Mouse (Mus musculus): ENCODE data around the gene Cdca8. TPM values are rescaled to one million over a fixed set of nuclear protein-coding genes. Genes with fewer than 3 reads are reported as not detected.

The Cdca8 gene
- total RNA-seq, 4 experiments from 2014 or later, result 1.9 to 3.2 (median 2.2) TPM

DNA sequence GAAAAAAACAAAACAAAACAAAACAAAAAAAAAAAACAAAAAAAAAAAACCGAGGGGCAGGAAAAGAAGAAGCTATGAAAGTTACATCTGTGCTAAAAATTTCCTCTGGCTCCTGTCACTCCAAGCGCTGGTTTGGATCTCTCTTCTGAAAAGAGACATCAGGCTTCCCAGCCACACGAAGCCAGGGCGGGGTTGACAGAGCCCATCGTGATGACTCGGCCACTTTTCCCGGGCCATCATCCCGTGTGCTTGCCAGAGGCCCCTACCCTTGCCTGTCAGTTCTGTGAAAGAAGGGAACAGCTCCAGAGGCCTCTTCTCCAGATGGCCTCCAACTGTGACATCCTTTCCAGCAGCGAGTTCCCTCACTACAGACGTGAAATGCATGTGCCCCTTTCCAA, 11.9 kb upstream of the Cdca8 start:
- no peak for DNase-seq

- no peak for DNase-seq
Measured at GRCm38 (mm10) chr4:124950181-124951035, 11.3 kb upstream of the Cdca8 start.

- no peak for DNase-seq
Measured at GRCm38 (mm10) chr4:124949488-124949887, 10.4 kb upstream of the Cdca8 start.

DNA sequence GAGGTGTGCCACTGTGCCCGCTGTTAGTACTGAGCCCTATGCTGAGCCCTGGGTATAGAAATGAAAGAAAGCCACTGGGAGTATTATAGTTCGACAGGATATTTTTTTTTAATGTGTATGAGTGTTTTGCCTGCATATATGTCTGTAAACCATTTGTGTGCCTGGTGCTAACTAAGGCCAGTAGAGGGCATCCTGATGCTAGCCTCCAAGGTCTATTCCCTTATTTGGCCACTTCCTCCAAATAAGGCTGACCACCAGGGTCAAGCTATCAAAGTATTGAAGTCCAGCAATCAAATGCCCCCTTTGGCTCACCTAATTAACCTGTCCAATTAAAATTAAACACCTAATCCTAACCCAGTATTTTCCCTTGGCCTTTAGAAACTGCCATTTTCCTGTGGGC, 5.8 kb upstream of the Cdca8 start:
- no peak for DNase-seq

DNA sequence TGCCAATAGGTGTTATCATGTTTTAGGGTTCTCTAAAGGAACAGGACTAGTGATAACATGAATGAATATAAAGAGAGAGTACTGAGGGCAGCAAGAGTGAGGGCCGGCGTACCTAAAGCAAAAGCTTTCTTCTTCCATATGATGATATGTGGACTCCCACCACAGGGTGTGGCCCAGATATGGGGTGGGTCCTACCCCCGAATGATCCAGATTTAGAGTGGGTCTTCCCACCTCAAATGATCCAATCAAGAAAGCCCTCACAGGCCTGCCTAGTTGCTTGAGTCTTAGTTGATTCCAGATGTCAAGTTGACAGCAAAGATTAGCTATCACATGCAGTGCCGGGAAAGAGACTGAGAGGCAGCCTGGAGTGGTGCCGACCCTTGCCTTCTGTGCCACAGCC, 4.7 kb upstream of the Cdca8 start:
- no peak for DNase-seq

GRCm38 (mm10) chr4:124943022-124943421, 3.9 kb upstream of the Cdca8 start:
- DNase-seq, result peak; percentile 25

DNA sequence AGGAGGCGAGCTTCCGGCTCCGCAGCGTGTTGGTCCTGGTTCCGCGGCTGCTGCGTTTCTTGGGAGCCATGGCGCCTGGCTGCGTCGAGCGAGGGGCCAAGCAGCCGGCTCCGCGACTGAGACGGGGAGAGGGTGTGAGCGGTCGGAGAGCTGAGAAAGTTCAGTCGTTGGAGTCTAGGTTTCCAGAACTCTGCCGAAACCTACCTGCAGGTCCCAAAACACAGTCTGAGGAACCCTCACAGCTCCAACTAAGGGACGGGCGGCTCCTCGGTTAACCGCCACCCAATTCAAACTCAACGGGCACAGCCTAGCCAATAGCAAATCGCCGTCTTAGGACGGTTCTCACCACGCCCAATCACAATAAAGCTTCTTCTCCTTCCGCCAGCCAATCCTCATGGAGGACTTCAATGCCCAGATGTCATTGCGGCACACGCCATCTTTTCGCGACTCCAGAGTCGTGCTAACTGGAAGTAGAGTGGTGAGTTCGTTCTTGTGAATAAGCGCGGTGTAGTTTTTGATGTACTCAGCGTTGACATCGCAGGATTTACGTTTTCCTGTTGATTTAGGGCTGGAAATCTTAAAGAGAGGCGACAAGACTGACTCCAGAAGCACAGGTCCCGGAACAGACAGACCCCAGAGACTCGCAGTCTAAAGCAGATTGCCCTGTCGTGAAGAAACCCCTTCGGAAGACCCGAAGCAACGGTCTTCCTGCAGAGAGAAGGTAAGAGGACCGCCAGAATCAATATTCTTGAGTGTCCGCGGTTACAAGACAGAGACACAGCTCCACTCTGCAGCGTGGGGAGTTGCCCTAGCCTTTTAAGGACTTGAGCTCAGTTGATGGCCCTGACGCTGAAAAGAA, 2.3 kb downstream of the Cdca8 start, which contains the start of gene 9930104L06Rik:
9930104L06Rik (plus strand) TSS at position 436 of the 859 bp plus-strand sequence.
- peak; percentile 95 for DNase-seq

DNA sequence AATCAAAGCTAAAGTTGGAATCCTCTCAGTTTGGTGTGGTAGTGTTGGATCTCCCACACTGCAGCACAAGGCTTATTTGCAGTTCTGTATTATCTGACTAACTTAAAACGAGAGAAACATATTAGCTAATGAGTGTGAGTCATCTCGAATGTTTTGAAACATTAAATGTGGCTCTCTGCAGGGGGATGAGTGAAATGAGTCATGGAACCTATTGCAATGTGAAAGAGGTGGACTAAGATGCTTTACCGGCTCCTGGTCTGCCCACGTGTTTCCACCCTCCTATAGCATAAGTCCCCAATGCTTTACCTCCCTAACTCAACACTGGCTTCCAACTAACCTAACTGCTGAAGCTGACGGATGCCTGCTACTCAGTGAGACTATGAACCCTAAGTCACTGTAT, 11.0 kb downstream of the Cdca8 start:
- no peak for DNase-seq

- DNase-seq, result no peak
Measured at GRCm38 (mm10) chr4:124905971-124906822, 32.9 kb downstream of the Cdca8 start.

GRCm38 (mm10) chr4:124905417-124905816, 33.7 kb downstream of the Cdca8 start:
- DNase-seq, result no peak

GRCm38 (mm10) chr4:124899906-124900305, 39.2 kb downstream of the Cdca8 start:
- DNase-seq, result no peak

DNA sequence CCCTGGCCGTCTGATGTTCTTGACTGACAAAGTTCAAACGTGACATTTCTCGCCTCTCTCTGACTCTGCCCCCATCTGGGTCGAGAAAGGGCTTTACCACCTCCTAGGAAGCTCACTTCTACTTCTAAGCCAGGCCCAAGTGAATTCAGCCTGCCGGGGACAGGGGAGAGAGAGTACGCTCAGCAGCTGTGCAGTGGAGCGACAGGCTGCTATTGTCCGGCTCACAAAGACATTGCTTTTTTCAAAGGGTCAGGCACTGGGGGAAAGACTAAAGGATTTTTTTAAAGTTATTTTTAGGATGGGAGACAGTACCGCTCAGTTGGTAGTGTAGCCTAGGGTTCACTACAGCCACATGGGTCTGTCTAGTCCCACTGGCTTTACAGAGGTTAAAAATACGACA, 40.7 kb downstream of the Cdca8 start:
- no peak for DNase-seq

GRCm38 (mm10) chr4:124894508-124895428, 44.3 kb downstream of the Cdca8 start:
- DNase-seq, result no peak

DNA sequence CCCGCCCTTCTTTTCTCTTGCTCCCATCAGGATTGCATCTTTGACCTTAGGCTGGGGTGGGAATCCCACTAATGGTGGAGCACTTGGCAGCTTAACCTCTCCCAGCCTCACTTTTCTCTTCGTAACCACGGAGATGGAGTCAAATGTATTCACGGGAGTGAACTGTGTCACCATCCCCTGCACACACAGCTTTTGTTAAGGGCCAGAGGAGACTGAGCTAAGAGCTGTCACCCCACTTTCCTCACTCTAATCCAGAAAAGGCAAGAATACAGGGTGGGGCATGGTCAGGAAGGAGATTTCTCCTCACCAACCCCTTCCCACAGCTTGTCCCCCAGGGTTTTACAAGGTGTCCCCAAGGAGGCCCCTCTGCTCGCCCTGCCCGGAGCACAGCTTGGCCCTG, 45.3 kb downstream of the Cdca8 start:
- DNase-seq, result no peak

DNA sequence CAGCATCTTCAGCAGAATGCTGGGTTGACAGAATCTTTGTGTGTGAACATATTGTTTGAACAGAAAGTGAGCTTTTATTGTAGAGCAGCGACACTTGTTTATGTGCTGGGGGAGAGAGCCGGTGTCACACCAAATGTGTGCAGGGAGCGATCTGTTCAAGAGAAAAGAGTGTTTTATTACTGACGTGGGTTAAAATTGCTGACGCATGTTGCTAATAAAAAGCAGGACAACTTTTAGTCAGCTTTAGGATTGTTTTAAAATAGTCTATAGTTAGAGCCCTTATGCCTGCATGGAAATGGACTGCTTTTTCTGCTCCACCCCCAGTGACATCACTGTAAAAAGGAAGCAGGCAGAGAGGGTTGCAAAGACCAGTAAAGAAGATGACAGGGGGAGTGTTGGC, 48.3 kb downstream of the Cdca8 start:
- DNase-seq, result no peak

GRCm38 (mm10) chr4:124889935-124890334, 49.2 kb downstream of the Cdca8 start:
- no peak for DNase-seq

DNA sequence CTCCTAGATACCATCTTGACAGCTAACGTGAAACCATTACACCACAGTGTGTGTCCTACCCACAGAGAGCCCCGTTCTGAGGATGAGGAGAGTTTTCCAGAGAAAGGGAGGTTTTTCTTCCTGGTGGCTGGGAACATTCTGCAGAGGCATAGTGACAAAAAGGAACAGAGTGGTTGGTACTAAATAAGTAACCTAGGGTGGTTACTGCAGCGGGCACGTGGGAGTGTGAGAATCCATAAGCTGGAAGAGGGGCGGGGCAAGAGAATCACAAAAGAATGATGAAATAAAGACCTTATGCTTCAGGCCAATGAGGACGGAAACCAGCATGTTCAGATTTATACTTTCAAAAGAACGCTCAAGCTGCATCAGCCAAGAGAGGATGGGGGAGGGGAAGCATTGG, 50.4 kb downstream of the Cdca8 start:
- no peak for DNase-seq

DNA sequence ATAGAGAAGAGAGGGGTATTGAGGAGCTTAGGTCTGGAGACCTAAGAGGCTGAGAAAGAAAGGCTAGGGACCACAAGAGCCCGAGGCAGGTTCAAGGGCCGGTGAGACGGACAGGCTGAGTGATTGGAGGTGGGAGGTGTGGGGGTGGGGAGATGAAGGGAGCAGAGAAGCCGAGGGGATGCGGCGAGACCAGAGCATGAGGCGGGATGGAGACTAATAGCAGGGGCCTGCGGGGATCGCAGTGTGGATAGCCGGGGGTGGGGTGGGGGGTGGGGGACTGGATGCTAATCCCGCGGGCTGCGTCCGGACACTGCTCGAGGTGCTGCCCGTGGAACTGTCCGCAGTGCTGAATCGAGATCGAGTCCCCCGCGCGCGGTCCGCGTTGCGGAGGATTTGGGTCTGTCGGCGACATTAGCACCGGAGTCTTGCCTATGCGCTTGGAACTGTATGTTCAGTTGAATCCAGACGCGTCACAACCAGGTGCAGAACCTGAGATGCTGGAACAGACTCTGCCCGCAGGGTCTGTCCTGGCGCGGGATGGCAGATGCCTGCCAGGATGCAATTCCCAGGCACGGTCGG, 56.9 kb downstream of the Cdca8 start:
- DNase-seq, result no peak

- DNase-seq, result no peak
Measured at GRCm38 (mm10) chr4:124881341-124881908, 57.7 kb downstream of the Cdca8 start.

DNA sequence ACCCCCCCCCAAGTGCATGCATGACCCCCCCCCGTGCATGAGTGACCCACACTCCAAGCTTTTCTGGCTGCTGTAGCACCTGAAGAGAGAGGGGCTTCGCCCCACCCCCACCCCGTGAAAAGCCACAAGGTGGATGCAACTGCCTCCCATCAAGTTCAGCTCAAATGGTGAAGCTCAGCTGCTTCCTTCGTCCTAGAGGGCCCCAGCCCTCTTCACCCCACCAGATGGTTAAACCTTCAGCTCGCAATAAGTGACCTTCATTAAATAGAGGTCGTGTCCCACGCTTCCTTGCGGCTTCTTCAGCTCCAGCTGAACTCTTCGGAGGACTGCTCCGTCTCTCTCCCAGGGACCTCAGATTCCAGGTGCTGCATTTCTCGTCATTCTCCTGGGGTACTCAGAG, 58.5 kb downstream of the Cdca8 start, which contains the start of gene Epha10:
Epha10 (plus strand) TSS at position 301 of the 400 bp plus-strand sequence.
- DNase-seq, result no peak

GRCm38 (mm10) chr4:124872719-124873118, 66.4 kb downstream of the Cdca8 start:
- DNase-seq, result no peak

Measured in adrenal gland, adult 8-10 months (tissue).